Mouse (Mus musculus): ENCODE measurements around the gene Ttll9. TPM values are rescaled to one million over a fixed set of nuclear protein-coding genes. Genes with fewer than 3 reads are reported as not detected.

Gene Ttll9
- polyA plus RNA-seq, 1 experiment from 2014 or later = 0.09 TPM

GRCm38 (mm10) chr2:153032083-153032842 is 70.0 kb downstream of the Ttll9 start:
- Histone ChIP-seq H3K36me3 (ENCODE audit: control insufficient read depth, insufficient read depth) (no peaks in the 10 kb centered on the region), H3K9me3 (replicated peaks; ENCODE audit: control insufficient read depth, low read length) (no peaks in the 10 kb centered on the region), H3K27ac (ENCODE audit: low read length) (no peak overlapping the region), H3K4me3 (ENCODE audit: low read depth, low read length) (peak overlapping the region; percentile 34), H3K4me1 (ENCODE audit: control insufficient read depth, low read depth, low read length) (peaks cover 3% of the 10 kb centered on the region; the same call in 1 of the 2 replicates), H3K9ac (ENCODE audit: low read depth, low read length) (no peak overlapping the region), H3K27me3 (ENCODE audit: control insufficient read depth, insufficient read depth, low read depth, low read length) (peaks cover 45% of the 10 kb centered on the region), H3K4me2 (ENCODE audit: low read depth, low read length) (peak overlapping the region; percentile 53)
- WGBS (ENCODE audit: insufficient replicate concordance) = 2% methylated on average over 45 of the region's 58 CpGs
- no peak for ATAC-seq (ENCODE audit: low read depth)

GRCm38 (mm10) chr2:153032973-153033372 is 70.7 kb downstream of the Ttll9 start:
- Histone ChIP-seq H3K27ac (ENCODE audit: low read length) (no peak overlapping the region), H3K27me3 (ENCODE audit: control insufficient read depth, insufficient read depth, low read depth, low read length) (peaks cover 45% of the 10 kb centered on the region), H3K36me3 (ENCODE audit: control insufficient read depth, insufficient read depth) (no peaks in the 10 kb centered on the region), H3K9me3 (replicated peaks; ENCODE audit: control insufficient read depth, low read length) (no peaks in the 10 kb centered on the region), H3K4me3 (ENCODE audit: low read depth, low read length) (no peak overlapping the region), H3K4me1 (ENCODE audit: control insufficient read depth, low read depth, low read length) (peaks cover 3% of the 10 kb centered on the region; the same call in 1 of the 2 replicates), H3K9ac (ENCODE audit: low read depth, low read length) (no peak overlapping the region), H3K4me2 (ENCODE audit: low read depth, low read length) (no peak overlapping the region)
- 21% methylated on average over 4 of the region's 4 CpGs for WGBS (ENCODE audit: insufficient replicate concordance)
- no peak for ATAC-seq (ENCODE audit: low read depth)

GRCm38 (mm10) chr2:153033545-153034230 is 71.4 kb downstream of the Ttll9 start:
- Histone ChIP-seq H3K9me3 (replicated peaks; ENCODE audit: control insufficient read depth, low read length) (no peaks in the 10 kb centered on the region), H3K9ac (ENCODE audit: low read depth, low read length) (no peak overlapping the region), H3K27me3 (ENCODE audit: control insufficient read depth, insufficient read depth, low read depth, low read length) (peaks cover 45% of the 10 kb centered on the region), H3K27ac (ENCODE audit: low read length) (no peak overlapping the region), H3K4me1 (ENCODE audit: control insufficient read depth, low read depth, low read length) (peaks cover 3% of the 10 kb centered on the region; the same call in 1 of the 2 replicates), H3K4me3 (ENCODE audit: low read depth, low read length) (no peak overlapping the region), H3K4me2 (ENCODE audit: low read depth, low read length) (no peak overlapping the region), H3K36me3 (ENCODE audit: control insufficient read depth, insufficient read depth) (no peaks in the 10 kb centered on the region)
- no peak for ATAC-seq (ENCODE audit: low read depth)
- 51% methylated on average over 5 of the region's 5 CpGs for WGBS (ENCODE audit: insufficient replicate concordance)

- ATAC-seq (ENCODE audit: low read depth) = no peak
- Histone ChIP-seq H3K27ac (ENCODE audit: low read length) (no peak overlapping the region), H3K4me1 (ENCODE audit: control insufficient read depth, low read depth, low read length) (peaks cover 2% of the 10 kb centered on the region; the same call in 1 of the 2 replicates), H3K36me3 (ENCODE audit: control insufficient read depth, insufficient read depth) (no peaks in the 10 kb centered on the region), H3K4me3 (ENCODE audit: low read depth, low read length) (no peak overlapping the region), H3K9ac (ENCODE audit: low read depth, low read length) (no peak overlapping the region), H3K4me2 (ENCODE audit: low read depth, low read length) (no peak overlapping the region), H3K9me3 (replicated peaks; ENCODE audit: control insufficient read depth, low read length) (no peaks in the 10 kb centered on the region), H3K27me3 (ENCODE audit: control insufficient read depth, insufficient read depth, low read depth, low read length) (peaks cover 21% of the 10 kb centered on the region)
- WGBS (ENCODE audit: insufficient replicate concordance) = 11% methylated on average over 2 of the region's 2 CpGs
Measured at GRCm38 (mm10) chr2:153036690-153037089, 74.4 kb downstream of the Ttll9 start.

- no peak for ATAC-seq (ENCODE audit: low read depth)
- H3K36me3 ChIP-seq (ENCODE audit: control insufficient read depth, insufficient read depth) = no peaks in the 10 kb centered on the region
- H3K9me3 ChIP-seq (replicated peaks; ENCODE audit: control insufficient read depth, low read length) = no peaks in the 10 kb centered on the region
- H3K27me3 ChIP-seq (ENCODE audit: control insufficient read depth, insufficient read depth, low read depth, low read length) = no peaks in the 10 kb centered on the region
- WGBS (ENCODE audit: insufficient replicate concordance) = 55% methylated on average over 3 of the region's 3 CpGs
- no peaks in the 10 kb centered on the region for H3K4me1 ChIP-seq (ENCODE audit: control insufficient read depth, low read depth, low read length)
- H3K9ac ChIP-seq (ENCODE audit: low read depth, low read length) = no peak overlapping the region
- no peak overlapping the region for H3K4me2 ChIP-seq (ENCODE audit: low read depth, low read length)
- no peak overlapping the region for H3K27ac ChIP-seq (ENCODE audit: low read length)
- no peak overlapping the region for H3K4me3 ChIP-seq (ENCODE audit: low read depth, low read length)
Measured at GRCm38 (mm10) chr2:153043886-153044285, 81.6 kb downstream of the Ttll9 start.

GRCm38 (mm10) chr2:153045884-153046299 is 83.6 kb downstream of the Ttll9 start:
- no peaks in the 10 kb centered on the region for H3K4me1 ChIP-seq (ENCODE audit: control insufficient read depth, low read depth, low read length)
- no peaks in the 10 kb centered on the region for H3K36me3 ChIP-seq (ENCODE audit: control insufficient read depth, insufficient read depth)
- H3K27me3 ChIP-seq (ENCODE audit: control insufficient read depth, insufficient read depth, low read depth, low read length) = no peaks in the 10 kb centered on the region
- no peak overlapping the region for H3K9ac ChIP-seq (ENCODE audit: low read depth, low read length)
- no peak overlapping the region for H3K4me2 ChIP-seq (ENCODE audit: low read depth, low read length)
- 17% methylated on average over 8 of the region's 8 CpGs for WGBS (ENCODE audit: insufficient replicate concordance)
- H3K4me3 ChIP-seq (ENCODE audit: low read depth, low read length) = no peak overlapping the region
- H3K27ac ChIP-seq (ENCODE audit: low read length) = no peak overlapping the region
- H3K9me3 ChIP-seq (replicated peaks; ENCODE audit: control insufficient read depth, low read length) = no peaks in the 10 kb centered on the region
- ATAC-seq (ENCODE audit: low read depth) = no peak

GRCm38 (mm10) chr2:153047828-153048465 is 85.7 kb downstream of the Ttll9 start:
- WGBS (ENCODE audit: insufficient replicate concordance) = 34% methylated on average over 17 of the region's 17 CpGs
- Histone ChIP-seq H3K4me2 (ENCODE audit: low read depth, low read length) (no peak overlapping the region), H3K9me3 (replicated peaks; ENCODE audit: control insufficient read depth, low read length) (no peaks in the 10 kb centered on the region)

GRCm38 (mm10) chr2:153049288-153049996 is 87.2 kb downstream of the Ttll9 start:
- ATAC-seq (ENCODE audit: low read depth) = no peak
- Histone ChIP-seq H3K4me3 (ENCODE audit: low read depth, low read length) (no peak overlapping the region), H3K9me3 (replicated peaks; ENCODE audit: control insufficient read depth, low read length) (no peaks in the 10 kb centered on the region), H3K4me1 (ENCODE audit: control insufficient read depth, low read depth, low read length) (no peaks in the 10 kb centered on the region), H3K27me3 (ENCODE audit: control insufficient read depth, insufficient read depth, low read depth, low read length) (peaks cover 15% of the 10 kb centered on the region), H3K27ac (ENCODE audit: low read length) (no peak overlapping the region), H3K36me3 (ENCODE audit: control insufficient read depth, insufficient read depth) (no peaks in the 10 kb centered on the region), H3K4me2 (ENCODE audit: low read depth, low read length) (no peak overlapping the region), H3K9ac (ENCODE audit: low read depth, low read length) (no peak overlapping the region)
- WGBS (ENCODE audit: insufficient replicate concordance) = 50% methylated on average over 9 of the region's 9 CpGs

More at GRCm38 (mm10) chr2:153047828-153048465, 85.7 kb downstream of the Ttll9 start:
- Histone ChIP-seq H3K4me1 (ENCODE audit: control insufficient read depth, low read depth, low read length) (no peaks in the 10 kb centered on the region), H3K4me3 (ENCODE audit: low read depth, low read length) (no peak overlapping the region), H3K27ac (ENCODE audit: low read length) (no peak overlapping the region), H3K36me3 (ENCODE audit: control insufficient read depth, insufficient read depth) (no peaks in the 10 kb centered on the region), H3K9ac (ENCODE audit: low read depth, low read length) (no peak overlapping the region), H3K27me3 (ENCODE audit: control insufficient read depth, insufficient read depth, low read depth, low read length) (peaks cover 14% of the 10 kb centered on the region)
- no peak for ATAC-seq (ENCODE audit: low read depth)
